Mouse (Mus musculus) MEL (cell line): ENCODE data around the gene Dap. TPM values are rescaled to one million over a fixed set of nuclear protein-coding genes. Genes with fewer than 3 reads are reported as not detected.

Experiments
- polyA plus RNA-seq, 2 experiments: library from polyadenylated mRNA; stranded (reverse) in 1 of 2; unstranded in 1 of 2; fragments of >175 nt in 1 of 2; fragments of >200 nt in 1 of 2; gene quantifications; 2 replicates each; pipeline versions ENCODE4 v1.2.1 to v1.2.4; 2012; ENCODE audit warnings: low replicate concordance in 2 of 2, low read depth in 1 of 2; ENCODE audit not compliant: insufficient read length in 2 of 2, insufficient read depth in 1 of 2, missing spikeins in 1 of 2
- total RNA-seq: library from RNA; depleted of rRNA; stranded (reverse); fragments of 300-350 nt; gene quantifications from 2 replicates; pipeline ENCODE4 v1.2.3, GENCODE M21; 2012; rRNA removed

The Dap gene
- total and polyA plus RNA-seq, 3 experiments: 17.8 to 72.6 TPM; not detected in 1

Other genes with a start within 250 kb of the Dap start
- 12.0 and 16.1 TPM in 2 replicates for gene Ankrd33b, start 143.4 kb downstream of the Dap start, total RNA-seq
- 10 to 100 TPM in 1 of 2 experiments, not detected in 1; 11.1 TPM for gene Ankrd33b, start 143.4 kb downstream of the Dap start, polyA plus RNA-seq
- 0.96 and 1.3 TPM in 2 replicates for gene Ropn1l, start 229.4 kb downstream of the Dap start, total RNA-seq
- 1 to 10 TPM in 1 of 2 experiments, not detected in 1; 1.7 TPM for gene Ropn1l, start 229.4 kb downstream of the Dap start, polyA plus RNA-seq